Mouse (Mus musculus) layer of hippocampus, adult 11-12 months (tissue): ENCODE measurements at regions not wholly inside any gene's neighbourhood (a gene's known extent, or its start where the extent isn't known, plus 50 kb on each side); places are given as distances from the start of the nearest gene placed in this dataset.

Experiments used
- DNase-seq: peaks from one replicate; pipeline ENCODE4 v3.0.0; 2022; ENCODE audit warnings: low spot score

DNA sequence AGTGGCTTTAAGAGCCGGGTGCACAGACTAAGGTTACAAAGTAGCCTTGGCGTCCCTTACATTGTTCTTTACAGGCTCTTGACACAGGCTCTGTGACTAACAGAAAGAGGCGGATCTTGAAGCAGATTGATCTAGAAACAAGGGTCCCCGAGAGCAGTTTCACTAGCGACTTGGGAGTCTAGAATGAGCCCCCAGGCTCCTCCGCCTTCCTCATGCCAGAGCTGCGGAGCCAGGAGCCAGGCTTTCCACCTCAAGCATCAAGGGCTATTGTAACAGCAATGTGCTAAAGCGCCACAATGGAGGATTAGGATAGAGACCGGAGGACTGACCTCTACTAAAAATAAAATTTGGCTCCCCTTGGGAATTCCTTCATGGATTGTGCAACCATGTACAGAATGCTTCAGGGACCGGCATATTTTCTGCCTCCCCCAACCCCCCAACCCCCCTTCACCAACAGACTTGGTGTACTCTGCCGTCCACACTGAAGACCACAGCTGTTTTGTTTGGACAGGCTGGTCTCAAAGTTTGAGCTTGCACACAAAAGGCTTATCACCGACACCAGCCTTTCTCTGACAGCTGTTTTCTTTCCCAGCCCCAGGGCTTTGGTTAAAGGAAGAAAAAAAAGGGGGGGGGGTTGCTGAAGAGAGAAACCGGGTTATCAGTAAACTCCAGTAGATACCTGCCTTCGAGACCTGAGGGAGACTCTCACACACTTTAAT, 60.2 kb upstream of the Gm10295 start:
- no peak for DNase-seq

DNA sequence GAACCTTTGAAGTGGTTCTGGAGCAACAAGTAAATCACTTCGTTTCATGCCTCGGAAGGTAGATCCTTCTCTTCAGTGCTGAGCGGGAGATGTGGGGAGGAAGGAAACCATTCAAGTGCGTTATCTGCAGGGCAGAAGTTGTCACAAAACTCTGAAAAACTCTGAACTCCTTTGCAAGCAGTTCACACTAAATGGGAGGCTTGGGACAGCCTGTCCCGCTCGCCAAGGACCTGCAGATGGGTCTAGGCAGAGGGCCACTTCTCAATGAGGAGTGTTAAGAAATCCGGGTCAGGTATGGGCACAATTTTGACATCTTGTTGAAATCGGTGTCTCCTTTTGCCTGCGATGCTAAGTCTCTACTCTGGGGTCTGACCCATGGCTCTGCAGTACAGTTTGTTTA, 58.6 kb upstream of the Gm10295 start:
- no peak for DNase-seq

- no peak for DNase-seq
These were observed 57.8 kb upstream of the Gm10295 start for GRCm38 (mm10) chr7:71409061-71409460.

GRCm38 (mm10) chr7:71406283-71406682, 55.0 kb upstream of the Gm10295 start:
- no peak for DNase-seq
